Mouse (Mus musculus) embryonic facial prominence, embryonic 11.5 days (tissue): ENCODE measurements at regions not wholly inside any gene's neighbourhood (a gene's known extent, or its start where the extent isn't known, plus 50 kb on each side); places are given as distances from the start of the nearest gene placed in this dataset.

Experiments
- ATAC-seq: fragments of 200-750 bp; cut with Nextera tagmentation; replicated peaks from 2 replicates; pipeline ENCODE4 v1.8.0; 2017; ENCODE audit warnings: low read depth; ENCODE audit not compliant: insufficient number of reproducible peaks, low FRiP score, low TSS enrichment
- DNase-seq: peaks from one replicate; pipeline ENCODE4 v3.0.0-alpha.2; 2015; ENCODE audit warnings: low spot score
- H3K27ac ChIP-seq: fragments of 300-500 bp; sonication (generic); replicated peaks from 2 replicates; pipeline ENCODE4 v1.5.1; 2014; ENCODE audit warnings: mild to moderate bottlenecking, low read depth, low read length, control low read depth
- H3K27me3 ChIP-seq: fragments of 300-500 bp; sonication (generic); 2 replicates; pipeline ENCODE4 v1.6.1; 2014; ENCODE audit warnings: mild to moderate bottlenecking, low read length, moderate library complexity, mixed read lengths; ENCODE audit not compliant: control insufficient read depth, insufficient read depth
- H3K36me3 ChIP-seq: fragments of 300-500 bp; sonication (generic); replicated peaks from 2 replicates; pipeline ENCODE4 v1.6.1; 2014; ENCODE audit warnings: low read depth, mild to moderate bottlenecking, low read length, moderate library complexity, mixed read lengths; ENCODE audit not compliant: control insufficient read depth, insufficient read depth
- H3K4me1 ChIP-seq: fragments of 300-500 bp; sonication (generic); 2 replicates; pipeline ENCODE4 v1.6.1; 2014; ENCODE audit warnings: low read length, mixed read lengths; ENCODE audit not compliant: control insufficient read depth, insufficient read depth
- H3K4me2 ChIP-seq: fragments of 300-500 bp; sonication (generic); 2 replicates; pipeline ENCODE4 v1.6.1; 2014; ENCODE audit warnings: low read depth, mild to moderate bottlenecking, control low read depth, low read length, moderate library complexity
- H3K4me3 ChIP-seq: fragments of 300-500 bp; sonication (generic); 2 replicates; pipeline ENCODE4 v1.5.1; 2014; ENCODE audit warnings: low read depth, low read length, control low read depth
- H3K9ac ChIP-seq: fragments of 300-500 bp; sonication (generic); replicated peaks from 2 replicates; pipeline ENCODE4 v1.6.1; 2014; ENCODE audit warnings: mild to moderate bottlenecking, control low read depth, low read length
- H3K9me3 ChIP-seq: fragments of 300-500 bp; sonication (generic); replicated peaks from 2 replicates; pipeline ENCODE4 v1.6.1; 2016; ENCODE audit warnings: mild to moderate bottlenecking, low read length, inconsistent platforms, mixed read lengths; ENCODE audit not compliant: control insufficient read depth
- WGBS: fragments of 180-500 bp; shearing (Covaris S2); extraction: QIAGEN DNeasy Blood & Tissue Kit; methylation state at CpG from one replicate; pipeline ENCODE4 v1.1.7; 2014; 5-methylcytosine and 5-hydroxymethylcytosine counted together

- ATAC-seq (no peak), DNase-seq (no peak)
- H3K4me2 ChIP-seq, result no peak overlapping the region
- no peaks in the 10 kb centered on the region for H3K4me1 ChIP-seq
- H3K4me3 ChIP-seq, result no peak overlapping the region
- WGBS, result 83% methylated on average over 5 of the region's 5 CpGs
- no peaks in the 10 kb centered on the region for H3K27me3 ChIP-seq
- no peaks in the 10 kb centered on the region for H3K9me3 ChIP-seq
- no peak overlapping the region for H3K27ac ChIP-seq
- no peak overlapping the region for H3K9ac ChIP-seq
- H3K36me3 ChIP-seq, result no peaks in the 10 kb centered on the region
These were observed 161.3 kb upstream of the Manea start for GRCm38 (mm10) chr4:26508004-26508403.

GRCm38 (mm10) chr4:26494262-26494661, 147.6 kb upstream of the Manea start:
- H3K4me1 ChIP-seq, result no peaks in the 10 kb centered on the region
- H3K4me3 ChIP-seq, result no peak overlapping the region
- no peaks in the 10 kb centered on the region for H3K36me3 ChIP-seq
- H3K9ac ChIP-seq, result no peak overlapping the region
- H3K27ac ChIP-seq, result no peak overlapping the region
- H3K9me3 ChIP-seq, result no peaks in the 10 kb centered on the region
- no peaks in the 10 kb centered on the region for H3K27me3 ChIP-seq
- DNase-seq, result peak; percentile 9
- ATAC-seq, result no peak
- no peak overlapping the region for H3K4me2 ChIP-seq

GRCm38 (mm10) chr4:26474913-26475312, 128.2 kb upstream of the Manea start:
- Histone ChIP-seq H3K4me1 (no peaks in the 10 kb centered on the region), H3K36me3 (no peaks in the 10 kb centered on the region), H3K9ac (no peak overlapping the region), H3K9me3 (no peaks in the 10 kb centered on the region), H3K4me3 (no peak overlapping the region), H3K27ac (no peak overlapping the region), H3K27me3 (no peaks in the 10 kb centered on the region), H3K4me2 (no peak overlapping the region)
- 88% methylated on average over 1 of the region's 1 CpGs for WGBS
- ATAC-seq, result no peak
- DNase-seq, result no peak

- 36% methylated on average over 1 of the region's 1 CpGs for WGBS
These were observed 94.8 kb upstream of the Manea start for GRCm38 (mm10) chr4:26441533-26441932.

GRCm38 (mm10) chr4:26422084-26422483, 75.4 kb upstream of the Manea start:
- ATAC-seq (no peak; the same call in 1 of the 2 replicates), DNase-seq (peak; percentile 1)
- Histone ChIP-seq H3K9me3 (no peaks in the 10 kb centered on the region), H3K36me3 (no peaks in the 10 kb centered on the region), H3K4me2 (no peak overlapping the region), H3K4me3 (no peak overlapping the region), H3K4me1 (no peaks in the 10 kb centered on the region), H3K9ac (no peak overlapping the region), H3K27ac (no peak overlapping the region), H3K27me3 (no peaks in the 10 kb centered on the region)

More at GRCm38 (mm10) chr4:26441533-26441932, 94.8 kb upstream of the Manea start:
- Histone ChIP-seq H3K4me3 (no peak overlapping the region), H3K27ac (no peak overlapping the region), H3K36me3 (no peaks in the 10 kb centered on the region), H3K9me3 (no peaks in the 10 kb centered on the region), H3K4me2 (no peak overlapping the region), H3K4me1 (no peaks in the 10 kb centered on the region), H3K27me3 (no peaks in the 10 kb centered on the region), H3K9ac (no peak overlapping the region)
- DNase-seq (no peak), ATAC-seq (no peak)

GRCm38 (mm10) chr4:26404266-26404665, 57.6 kb upstream of the Manea start:
- Histone ChIP-seq H3K9ac (no peak overlapping the region), H3K27ac (no peak overlapping the region), H3K4me1 (no peaks in the 10 kb centered on the region), H3K27me3 (no peaks in the 10 kb centered on the region), H3K4me2 (no peak overlapping the region), H3K9me3 (no peaks in the 10 kb centered on the region), H3K36me3 (no peaks in the 10 kb centered on the region), H3K4me3 (no peak overlapping the region)
- DNase-seq (no peak), ATAC-seq (no peak)
- WGBS, result 84% methylated on average over 2 of the region's 2 CpGs

- Histone ChIP-seq H3K27me3 (no peaks in the 10 kb centered on the region), H3K27ac (no peak overlapping the region), H3K36me3 (no peaks in the 10 kb centered on the region), H3K9me3 (no peaks in the 10 kb centered on the region), H3K4me3 (no peak overlapping the region), H3K9ac (no peak overlapping the region), H3K4me2 (no peak overlapping the region), H3K4me1 (no peaks in the 10 kb centered on the region)
- DNase-seq, result no peak
- ATAC-seq, result no peak
These were observed 55.5 kb upstream of the Manea start for GRCm38 (mm10) chr4:26402213-26402612.
